Mouse (Mus musculus) CH12.LX (cell line): Measurements from ENCODE around the gene Fstl3. TPM values are rescaled to one million over a fixed set of nuclear protein-coding genes. Genes with fewer than 3 reads are reported as not detected.

Experiments used
- DNase-seq: peaks from one replicate; pipeline ENCODE4 v3.0.0-alpha.2; 2013; ENCODE audit errors: extremely low read depth
- H3K27ac ChIP-seq: 2 replicates; pipeline ENCODE4 v1.5.1; 2012; ENCODE audit warnings: low read depth, mild to moderate bottlenecking, control low read depth, moderate library complexity; ENCODE audit not compliant: insufficient read depth
- H3K27me3 ChIP-seq: replicated peaks from 2 replicates; pipeline ENCODE3; 2012; ENCODE audit warnings: inconsistent platforms
- H3K36me3 ChIP-seq, 2 experiments: replicated peaks in 1 of 2; 2 replicates each; pipeline versions ENCODE3 to v1.6.1; 2012; ENCODE audit warnings: inconsistent platforms in 1 of 2, low read length in 1 of 2, mild to moderate bottlenecking in 1 of 2, mixed read lengths in 1 of 2, moderate library complexity in 1 of 2; ENCODE audit not compliant: control insufficient read depth in 1 of 2, insufficient read depth in 1 of 2
- H3K4me1 ChIP-seq, 2 experiments: 2 replicates each; pipeline ENCODE4 v1.6.1; 2012; ENCODE audit warnings: inconsistent platforms in 1 of 2, moderate library complexity in 1 of 2; ENCODE audit not compliant: insufficient read depth in 2 of 2, control insufficient read depth in 1 of 2
- H3K4me2 ChIP-seq: 2 replicates; pipeline ENCODE4 v1.6.1; 2012; ENCODE audit warnings: low read depth, mild to moderate bottlenecking, control low read depth; ENCODE audit not compliant: poor library complexity, insufficient read depth, severe bottlenecking
- H3K4me3 ChIP-seq, 3 experiments: fragments of 150-350 bp in 1 of 3; sonication (generic) in 1 of 3; replicated peaks in 1 of 3; 2 replicates each; pipeline versions ENCODE3 to v1.5.1; 2011 to 2012; ENCODE audit warnings: low read depth in 2 of 3, low read length in 2 of 3, mild to moderate bottlenecking in 2 of 3, moderate library complexity in 2 of 3, control low read depth in 1 of 3, improper control_type of control experiment in 1 of 3, inconsistent platforms in 1 of 3, mixed read lengths in 1 of 3; ENCODE audit not compliant: poor library complexity in 1 of 3
- H3K79me2 ChIP-seq: replicated peaks from 2 replicates; pipeline ENCODE4 v1.6.1; 2012; ENCODE audit warnings: mild to moderate bottlenecking, moderate library complexity; ENCODE audit not compliant: control insufficient read depth, poor library complexity, insufficient read depth, severe bottlenecking; ENCODE audit errors: extremely low read depth
- H3K9ac ChIP-seq: 2 replicates; pipeline ENCODE4 v1.6.1; 2012; ENCODE audit warnings: low read depth, mild to moderate bottlenecking, control low read depth, moderate library complexity; ENCODE audit not compliant: insufficient read depth
- H3K9me3 ChIP-seq: replicated peaks from 2 replicates; pipeline ENCODE3; 2012; ENCODE audit warnings: low read length, inconsistent platforms, mixed read lengths
- BHLHE40 ChIP-seq: IDR thresholded peaks from 2 replicates; pipeline ENCODE4 v1.6.1; 2011; ENCODE audit warnings: mild to moderate bottlenecking, low read depth, low read length, improper control_type of control experiment
- CHD2 ChIP-seq: IDR thresholded peaks from 2 replicates; pipeline ENCODE4 v1.6.1; 2011; ENCODE audit warnings: low read length, improper control_type of control experiment
- CTCF ChIP-seq, 2 experiments: IDR thresholded peaks in 1 of 2; conservative IDR thresholded peaks in 1 of 2; 2 replicates each; pipeline ENCODE4 v1.5.1; 2011 to 2012; ENCODE audit warnings: low read depth in 2 of 2, low read length in 2 of 2, improper control_type of control experiment in 1 of 2, inconsistent platforms in 1 of 2, mild to moderate bottlenecking in 1 of 2, moderate library complexity in 1 of 2
- ELF1 ChIP-seq: IDR thresholded peaks from 2 replicates; pipeline ENCODE4 v1.6.1; 2014; ENCODE audit warnings: low read depth, mild to moderate bottlenecking, inconsistent platforms, low read length, improper control_type of control experiment
- EP300 ChIP-seq: IDR thresholded peaks from 2 replicates; pipeline ENCODE4 v1.6.1; 2011; ENCODE audit warnings: low read length, improper control_type of control experiment
- ETS1 ChIP-seq: conservative IDR thresholded peaks from 2 replicates; pipeline ENCODE4 v1.6.1; 2012; ENCODE audit warnings: low read depth, mild to moderate bottlenecking, inconsistent platforms, low read length, improper control_type of control experiment, moderate library complexity
- GABPA ChIP-seq: IDR thresholded peaks from 2 replicates; pipeline ENCODE4 v1.6.1; 2012; ENCODE audit warnings: low read depth, low read length, improper control_type of control experiment, inconsistent platforms; ENCODE audit not compliant: insufficient replicate concordance
- HCFC1 ChIP-seq: IDR thresholded peaks from 2 replicates; pipeline ENCODE4 v1.6.1; 2012; ENCODE audit warnings: low read depth, mild to moderate bottlenecking, inconsistent platforms, low read length, improper control_type of control experiment
- IRF4 ChIP-seq: IDR thresholded peaks from 2 replicates; pipeline ENCODE4 v1.6.1; 2014; ENCODE audit warnings: low read depth, mild to moderate bottlenecking, inconsistent platforms, low read length, improper control_type of control experiment
- JUN ChIP-seq: IDR thresholded peaks from 2 replicates; pipeline ENCODE4 v1.6.1; 2011; ENCODE audit warnings: low read depth, mild to moderate bottlenecking, low read length, improper control_type of control experiment, moderate library complexity; ENCODE audit not compliant: insufficient read depth
- MAFK ChIP-seq: IDR thresholded peaks from 2 replicates; pipeline ENCODE4 v1.6.1; 2011; ENCODE audit warnings: low read length, improper control_type of control experiment; ENCODE audit not compliant: insufficient replicate concordance
- MAZ ChIP-seq: IDR thresholded peaks from 2 replicates; pipeline ENCODE4 v1.6.1; 2012; ENCODE audit warnings: low read depth, mild to moderate bottlenecking, inconsistent platforms, low read length, improper control_type of control experiment, moderate library complexity
- MXI1 ChIP-seq: IDR thresholded peaks from 2 replicates; pipeline ENCODE4 v1.6.1; 2011; ENCODE audit warnings: mild to moderate bottlenecking, low read depth, low read length, improper control_type of control experiment
- MYC ChIP-seq: IDR thresholded peaks from 2 replicates; pipeline ENCODE4 v1.6.1; 2011; ENCODE audit warnings: low read depth, mild to moderate bottlenecking, improper control_type of control experiment, low read length
- NRF1 ChIP-seq: IDR thresholded peaks from 2 replicates; pipeline ENCODE4 v1.6.1; 2014; ENCODE audit warnings: low read depth, mild to moderate bottlenecking, inconsistent platforms, low read length, improper control_type of control experiment, moderate library complexity
- POLR2AphosphoS2 ChIP-seq: IDR thresholded peaks from 2 replicates; pipeline ENCODE4 v1.6.1; 2011; ENCODE audit warnings: low read depth, low read length, improper control_type of control experiment
- RAD21 ChIP-seq: IDR thresholded peaks from 2 replicates; pipeline ENCODE4 v1.6.1; 2011; ENCODE audit warnings: low read depth, mild to moderate bottlenecking, low read length, improper control_type of control experiment, moderate library complexity
- RCOR1 ChIP-seq: conservative IDR thresholded peaks from 2 replicates; pipeline ENCODE4 v1.6.1; 2012; ENCODE audit warnings: low read depth, mild to moderate bottlenecking, inconsistent platforms, low read length, improper control_type of control experiment
- SMC3 ChIP-seq: IDR thresholded peaks from 2 replicates; pipeline ENCODE4 v1.6.1; 2011; ENCODE audit warnings: low read depth, low read length, improper control_type of control experiment
- TBP ChIP-seq: conservative IDR thresholded peaks from 2 replicates; pipeline ENCODE4 v1.6.1; 2011; ENCODE audit warnings: low read depth, low read length, improper control_type of control experiment
- TCF12 ChIP-seq: IDR thresholded peaks from 2 replicates; pipeline ENCODE4 v1.6.1; 2014; ENCODE audit warnings: low read depth, mild to moderate bottlenecking, inconsistent platforms, low read length, improper control_type of control experiment
- UBTF ChIP-seq: IDR thresholded peaks from 2 replicates; pipeline ENCODE4 v1.6.1; 2012; ENCODE audit warnings: low read depth, mild to moderate bottlenecking, inconsistent platforms, low read length, improper control_type of control experiment, moderate library complexity
- USF2 ChIP-seq: conservative IDR thresholded peaks from 2 replicates; pipeline ENCODE4 v1.6.1; 2011; ENCODE audit warnings: low read depth, low read length, improper control_type of control experiment
- ZKSCAN1 ChIP-seq: IDR thresholded peaks from 2 replicates; pipeline ENCODE4 v1.6.1; 2012; ENCODE audit warnings: low read depth, inconsistent platforms, low read length, improper control_type of control experiment, borderline replicate concordance
- ZNF384 ChIP-seq: IDR thresholded peaks from 2 replicates; pipeline ENCODE4 v1.6.1; 2012; ENCODE audit warnings: low read depth, low read length, improper control_type of control experiment, inconsistent platforms
- dilution Hi-C: fragments of 300-500 bp; cut with MboI; formaldehyde crosslinking; loops from 2 replicates; pipeline ENCODE4 v1.14.3; 2020; ENCODE audit warnings: low sequenced_read_pairs; ENCODE audit not compliant: extremely low pct_unique_long_range_greater_than_20kb, extremely low pct_ligation_motif_present
- in situ Hi-C: fragments of 300-500 bp; cut with MboI; formaldehyde crosslinking; loops from 3 replicates; pipeline ENCODE4 v1.14.3; 2019; ENCODE audit warnings: low sequenced_read_pairs, low pct_ligation_motif_present, low pct_unique_long_range_greater_than_20kb, mixed read lengths
- polyA plus RNA-seq: library from polyadenylated mRNA; unstranded; fragments of >175 nt; gene quantifications from 2 replicates; pipeline ENCODE4 v1.2.1, GENCODE M21; 2012; ENCODE audit warnings: low read depth; ENCODE audit not compliant: insufficient read length
- total RNA-seq, 2 experiments: library from RNA; depleted of rRNA; stranded (reverse); fragments of 300-350 nt in 1 of 2; fragments of >200 nt in 1 of 2; gene quantifications; 2 replicates each; pipeline ENCODE4 v1.2.3; 2012 to 2014

Gene Fstl3
- total and polyA plus RNA-seq, 3 experiments, result 0.25 TPM; not detected in 2

DNA sequence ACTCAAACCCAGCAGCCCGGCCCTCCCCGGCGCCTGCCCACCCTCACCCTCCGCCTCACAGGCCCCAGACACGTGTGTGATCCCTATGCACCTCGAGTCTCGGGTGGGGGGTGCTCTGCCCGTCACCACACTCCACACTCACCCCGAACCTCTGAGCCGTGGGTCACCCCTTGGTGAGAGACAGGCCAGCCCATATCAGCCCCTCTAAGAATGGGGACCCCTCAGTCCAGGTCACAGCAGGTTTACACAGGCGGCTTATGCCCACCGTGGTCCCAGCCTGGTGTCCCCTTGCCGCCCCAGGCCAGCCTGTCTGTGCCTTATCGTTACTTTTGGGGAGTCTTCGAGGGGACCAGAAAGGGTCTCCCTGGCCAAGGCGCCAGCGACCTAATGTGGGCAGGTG, 42.5 kb downstream of the Fstl3 start:
- Histone ChIP-seq H3K27me3 (peaks cover 63% of the 10 kb centered on the region), H3K4me3 (no peak overlapping the region), H3K4me1 (peaks cover 2 to 5% of the 10 kb centered on the region in 2 experiments; a peak in 2 of 4 replicates), H3K4me2 (no peak overlapping the region), H3K36me3 (no peaks in the 10 kb centered on the region), H3K9me3 (no peaks in the 10 kb centered on the region), H3K79me2 (no peaks in the 10 kb centered on the region), H3K27ac (no peak overlapping the region), H3K9ac (no peak overlapping the region)
- dilution Hi-C loops (no loop called here), in situ Hi-C loops (no loop called here)
- DNase-seq, result no peak
- TF ChIP-seq ELF1 (no peak), TCF12 (no peak), MAFK (no peak), TBP (no peak), RAD21 (no peak), SMC3 (no peak), EP300 (no peak), MYC (no peak), USF2 (no peak), CHD2 (no peak), ETS1 (no peak), MAZ (no peak), RCOR1 (no peak), NRF1 (no peak), CTCF (conservative IDR thresholded peaks at IDR 0.05 in 1 of 2, IDR thresholded peaks at IDR 0.05 in 1 of 2; ENCODE audit: low read depth in 2 of 2, low read length in 2 of 2) (no peak), ZNF384 (no peak), JUN (no peak), MXI1 (no peak), HCFC1 (no peak)

DNA sequence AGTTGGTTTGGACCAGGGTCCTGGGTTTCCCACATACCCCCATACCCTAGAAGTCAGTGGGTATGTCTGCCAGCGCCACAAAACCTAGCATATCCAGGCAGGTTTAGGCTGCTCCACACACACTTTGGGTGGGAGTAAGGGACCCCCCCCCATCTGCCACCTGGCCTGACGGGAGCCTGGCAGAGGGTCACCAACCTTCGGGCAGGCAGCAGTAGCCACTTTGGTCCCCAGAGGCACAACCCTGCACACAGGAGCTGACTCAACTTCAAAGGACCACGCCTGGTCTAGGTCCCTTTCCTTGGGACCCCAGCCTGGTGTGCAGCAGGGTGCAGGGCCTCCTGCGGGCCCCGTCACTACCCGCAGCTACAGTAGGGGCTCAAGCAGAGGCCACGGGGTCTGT, 43.2 kb downstream of the Fstl3 start:
- TF ChIP-seq TCF12 (no peak), POLR2AphosphoS2 (no peak), NRF1 (no peak), MXI1 (no peak), HCFC1 (no peak), EP300 (no peak), BHLHE40 (no peak), UBTF (no peak), MYC (no peak), IRF4 (no peak), GABPA (no peak), SMC3 (no peak), CHD2 (no peak), ZKSCAN1 (no peak)
- no peak overlapping the region for H3K4me2 ChIP-seq
- dilution Hi-C loops (no loop called here), in situ Hi-C loops (no loop called here)
- H3K36me3 ChIP-seq, result no peaks in the 10 kb centered on the region
- peaks cover 2 to 7% of the 10 kb centered on the region in 2 experiments; a peak in 2 of 4 replicates for H3K4me1 ChIP-seq
- H3K9me3 ChIP-seq, result no peaks in the 10 kb centered on the region
- no peaks in the 10 kb centered on the region for H3K79me2 ChIP-seq
- peaks cover 63% of the 10 kb centered on the region for H3K27me3 ChIP-seq
- DNase-seq, result no peak
- no peak overlapping the region for H3K9ac ChIP-seq
- no peak overlapping the region for H3K4me3 ChIP-seq
- H3K27ac ChIP-seq, result no peak overlapping the region
